Mouse (Mus musculus) heart, adult 2 months (tissue): Measurements from ENCODE around the gene Cct8l1. TPM values are rescaled to one million over a fixed set of nuclear protein-coding genes. Genes with fewer than 3 reads are reported as not detected.

Source experiments
- DNase-seq, 2 experiments: peaks; one replicate each; pipeline ENCODE4 v3.0.0; 2021
- H3K27ac ChIP-seq: fragments of 200-600 bp; 2 replicates; pipeline ENCODE4 v1.8.1; 2022
- H3K27me3 ChIP-seq: fragments of 200-500 bp; 2 replicates; pipeline ENCODE4 v1.6.1; 2012; ENCODE audit warnings: mild to moderate bottlenecking, low read length, inconsistent platforms, mixed read lengths; ENCODE audit not compliant: control insufficient read depth, insufficient read depth
- H3K36me3 ChIP-seq: fragments of 200-500 bp; 2 replicates; pipeline ENCODE4 v1.6.1; 2012; ENCODE audit warnings: low read length, inconsistent platforms; ENCODE audit not compliant: control insufficient read depth, insufficient read depth
- H3K4me1 ChIP-seq: fragments of 200-500 bp; 2 replicates; pipeline ENCODE4 v1.6.1; 2011; ENCODE audit warnings: low read length; ENCODE audit not compliant: control insufficient read depth, insufficient read depth
- H3K4me3 ChIP-seq: fragments of 200-600 bp; 2 replicates; pipeline ENCODE4 v1.8.1; 2022
- H3K79me2 ChIP-seq: fragments of 200-500 bp; replicated peaks from 2 replicates; pipeline ENCODE4 v1.6.1; 2012; ENCODE audit warnings: mild to moderate bottlenecking, inconsistent platforms, low read length, moderate library complexity, mixed read lengths; ENCODE audit not compliant: control insufficient read depth, insufficient read depth
- H3K9ac ChIP-seq: fragments of 200-500 bp; 2 replicates; pipeline ENCODE4 v1.6.1; 2012; ENCODE audit warnings: low read depth, mild to moderate bottlenecking, control low read depth, inconsistent platforms, low read length, mixed read lengths
- CTCF ChIP-seq: fragments of 200-600 bp; IDR thresholded peaks from 2 replicates; pipeline ENCODE4 v1.8.1; 2022; ENCODE audit warnings: antibody characterized with exemption, mild to moderate bottlenecking, moderate library complexity
- EP300 ChIP-seq: fragments of 200-500 bp; IDR thresholded peaks from 2 replicates; pipeline ENCODE4 v1.6.1; 2011; ENCODE audit warnings: low read depth, low read length, control low read depth; ENCODE audit not compliant: insufficient read depth
- POLR2A ChIP-seq: fragments of 200-500 bp; IDR thresholded peaks from 2 replicates; pipeline ENCODE4 v1.6.1; 2011; ENCODE audit warnings: mild to moderate bottlenecking, low read depth, low read length, control low read depth; ENCODE audit not compliant: insufficient read depth
- WGBS: fragments of 180-500 bp; shearing (Covaris S2); methylation state at CpG from one replicate; pipeline ENCODE4 v1.1.7; 2018; 5-methylcytosine and 5-hydroxymethylcytosine counted together
- intact Hi-C: fragments of 180-260 bp; cut with DNase I; formaldehyde crosslinking; loops from one replicate; pipeline ENCODE4 v1.15.1; 2025
- long read RNA-seq: library from polyadenylated mRNA; stranded (forward); transcript quantifications from one replicate; pipeline ENCODE4 v2.0.0, GENCODE M21; 2021
- polyA plus RNA-seq: library from polyadenylated mRNA; depleted of rRNA; stranded (reverse); fragments of >200 nt; gene quantifications from 2 replicates; pipeline ENCODE4 v1.2.3, GENCODE M21; 2012; rRNA removed
- total RNA-seq, 2 experiments: library from RNA; stranded (reverse); gene quantifications; 2 replicates each; pipeline ENCODE4 v1.2.3; 2021

The Cct8l1 gene
- total RNA-seq (under 1 TPM in 1 of 2 experiments, not detected in 1; 0.18 TPM), polyA plus RNA-seq (0.06 and 0.18 TPM in 2 replicates)
- long read RNA-seq: 0 reads

DNA sequence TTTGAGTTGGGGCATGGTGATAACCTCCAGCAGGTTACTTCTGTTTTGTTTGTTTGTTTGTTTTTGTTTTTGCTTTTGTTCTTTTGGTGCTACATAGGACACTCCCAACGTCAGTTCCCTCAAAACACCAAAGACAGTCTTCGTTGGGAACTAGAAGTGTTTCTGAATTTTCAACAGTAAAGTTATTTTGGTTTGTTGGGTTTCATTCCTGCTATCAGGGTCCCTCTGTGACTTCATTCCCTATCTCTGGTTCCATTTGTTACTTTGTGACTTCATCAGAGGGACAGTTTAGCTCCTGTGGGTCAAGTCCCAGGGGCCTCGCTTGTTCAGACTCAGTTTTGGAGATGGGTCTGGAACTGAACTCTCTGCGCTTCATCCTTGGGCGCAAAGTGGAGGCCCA is at the start of gene Cct8l1:
Gene Cct8l1, plus strand, starts transcription at position 301 of the 400 bp plus-strand sequence.
- 89% methylated on average over 5 of the region's 5 CpGs for WGBS
- DNase-seq: no peak
- H3K9ac ChIP-seq: no peak within 1 kb of the TSS
- intact Hi-C loops: no loop called here
- TF ChIP-seq POLR2A (no peak), EP300 (no peak), CTCF (no peak)
- no peaks in the 10 kb centered on the region for H3K36me3 ChIP-seq
- no peak within 1 kb of the TSS for H3K4me3 ChIP-seq
- no peaks in the 10 kb centered on the region for H3K79me2 ChIP-seq
- no peaks in the 10 kb centered on the region for H3K27me3 ChIP-seq
- H3K27ac ChIP-seq: no peak within 1 kb of the TSS
- H3K4me1 ChIP-seq: no peaks in the 10 kb centered on the region

GRCm38 (mm10) chr5:25472070-25472469 is 43.8 kb upstream of the Cct8l1 start:
- Histone ChIP-seq H3K79me2 (peaks cover 3% of the 10 kb centered on the region), H3K4me3 (peak overlapping the region; percentile 32), H3K4me1 (peaks cover 2% of the 10 kb centered on the region), H3K9ac (no peak overlapping the region), H3K27ac (no peak overlapping the region), H3K36me3 (no peaks in the 10 kb centered on the region; the same call in none of the 2 replicates), H3K27me3 (no peaks in the 10 kb centered on the region)
- TF ChIP-seq EP300 (no peak), POLR2A (no peak), CTCF (no peak)
- WGBS: 9% methylated on average over 6 of the region's 6 CpGs
- no peak for DNase-seq
- intact Hi-C loops: no loop called here

DNA sequence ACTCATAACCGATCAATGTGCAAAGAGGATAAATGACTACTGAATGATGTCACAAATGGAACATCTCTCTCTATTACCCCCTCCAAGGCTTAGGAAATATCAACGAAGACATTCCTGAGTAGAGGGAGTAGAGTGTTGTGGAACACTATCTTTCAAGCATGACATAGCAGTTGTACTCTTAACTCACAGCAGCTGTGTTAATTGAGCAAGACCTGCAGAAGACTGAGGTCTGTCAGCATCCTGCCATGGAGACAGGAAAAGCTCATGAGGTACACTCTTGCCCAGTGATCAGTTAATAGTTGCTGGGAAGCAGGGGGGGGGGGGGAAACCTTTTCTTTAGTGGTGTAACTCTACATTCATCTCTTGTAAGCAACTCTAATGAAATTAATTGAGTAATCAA is 40.1 kb upstream of the Cct8l1 start:
- 64% methylated on average over 2 of the region's 2 CpGs for WGBS
- Histone ChIP-seq H3K9ac (no peak overlapping the region), H3K27ac (no peak overlapping the region), H3K27me3 (no peaks in the 10 kb centered on the region), H3K36me3 (no peaks in the 10 kb centered on the region; the same call in none of the 2 replicates), H3K4me3 (no peak overlapping the region), H3K79me2 (peaks cover 3% of the 10 kb centered on the region), H3K4me1 (peaks cover 2% of the 10 kb centered on the region)
- intact Hi-C loops: no loop called here
- TF ChIP-seq POLR2A (no peak), EP300 (no peak), CTCF (no peak)
- DNase-seq: no peak

DNA sequence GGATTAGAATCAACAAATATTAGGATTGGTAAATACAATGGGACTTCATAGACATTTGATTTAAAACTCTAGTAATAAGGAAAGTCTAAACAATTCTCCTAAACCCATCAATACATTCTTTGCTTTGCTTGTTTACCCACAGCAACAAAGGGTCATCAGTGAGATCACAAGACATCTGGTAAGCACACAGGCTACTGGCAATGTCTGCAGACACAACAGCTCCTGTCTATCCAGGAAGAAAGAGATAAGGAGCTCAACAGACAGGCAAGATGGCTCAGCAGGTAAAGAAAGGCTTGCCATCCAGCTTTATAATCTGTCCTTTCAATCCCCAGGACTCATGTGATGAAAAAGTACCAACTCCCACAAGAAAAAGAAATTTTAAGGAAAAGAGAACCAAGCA is 37.0 kb upstream of the Cct8l1 start:
- Histone ChIP-seq H3K27ac (no peak overlapping the region), H3K27me3 (no peaks in the 10 kb centered on the region), H3K79me2 (peaks cover 5% of the 10 kb centered on the region), H3K4me1 (peaks cover 2% of the 10 kb centered on the region), H3K9ac (no peak overlapping the region), H3K36me3 (no peaks in the 10 kb centered on the region; the same call in none of the 2 replicates), H3K4me3 (no peak overlapping the region)
- no peak for DNase-seq
- intact Hi-C loops: no loop called here
- no peak for TF ChIP-seq POLR2A
- no peak for TF ChIP-seq EP300
- no peak for TF ChIP-seq CTCF

GRCm38 (mm10) chr5:25496652-25497051 is 19.2 kb upstream of the Cct8l1 start:
- no peak overlapping the region for H3K4me3 ChIP-seq

GRCm38 (mm10) chr5:25497369-25497719 is 18.5 kb upstream of the Cct8l1 start:
- TF ChIP-seq CTCF: no peak
- no peak for TF ChIP-seq POLR2A
- no peak for TF ChIP-seq EP300
- Histone ChIP-seq H3K27ac (peak overlapping the region; percentile 97), H3K79me2 (peaks cover 4% of the 10 kb centered on the region; the same call in 1 of the 2 replicates), H3K9ac (peak overlapping the region; percentile 100), H3K27me3 (no peaks in the 10 kb centered on the region), H3K36me3 (peaks cover 8% of the 10 kb centered on the region), H3K4me3 (peak overlapping the region; percentile 93), H3K4me1 (peaks cover 2% of the 10 kb centered on the region)
- intact Hi-C loops: loop anchor here (5.0 kb wide), 3 partner anchors 60 to 210 kb away; partner anchors contain the start of gene Xrcc2
- no peak for DNase-seq
- WGBS: under 1% methylated on average over 10 of the region's 10 CpGs

More at GRCm38 (mm10) chr5:25496652-25497051, 19.2 kb upstream of the Cct8l1 start:
- no peak overlapping the region for H3K9ac ChIP-seq
- intact Hi-C loops: loop anchor here (5.0 kb wide), 3 partner anchors 59 to 211 kb away; partner anchors contain the start of gene Xrcc2
- peaks cover 8% of the 10 kb centered on the region for H3K36me3 ChIP-seq
- 43% methylated on average over 2 of the region's 2 CpGs for WGBS
- TF ChIP-seq CTCF (no peak), EP300 (no peak), POLR2A (no peak)
- H3K4me1 ChIP-seq: peaks cover 2% of the 10 kb centered on the region
- H3K27me3 ChIP-seq: no peaks in the 10 kb centered on the region
- peaks cover 4% of the 10 kb centered on the region; the same call in 1 of the 2 replicates for H3K79me2 ChIP-seq
- no peak overlapping the region for H3K27ac ChIP-seq
- DNase-seq: no peak
